Comparison of ENCODE assay signal across 15 mouse cellular contexts in genomic region chr15:40340269-40340668, GRCm38 (mm10).
"Had no signal": no experiment of that assay in that cellular context is flagged by ENCODE, and none has a peak within 500 bp of the region (broad histone marks: within the 10 kb centered on the region; RNA-seq: fewer than 3 reads in every experiment).

No protein-coding gene starts in this region.

- H3K27me3 ChIP-seq: neural tube, embryonic 13.5 days; neural tube, embryonic 15.5 days; stomach, embryonic 15.5 days had no signal

- H3K36me3 ChIP-seq: neural tube, embryonic 13.5 days; neural tube, embryonic 15.5 days; stomach, embryonic 15.5 days had no signal

- H3K9ac ChIP-seq: neural tube, embryonic 13.5 days; neural tube, embryonic 15.5 days; stomach, embryonic 15.5 days had no signal

- H3K4me2 ChIP-seq: neural tube, embryonic 13.5 days; neural tube, embryonic 15.5 days; stomach, embryonic 15.5 days had no signal

- H3K27ac ChIP-seq: neural tube, embryonic 13.5 days; neural tube, embryonic 15.5 days; stomach, embryonic 15.5 days; stomach, postnatal 0 days had no signal

- H3K4me1 ChIP-seq: neural tube, embryonic 13.5 days; neural tube, embryonic 15.5 days; stomach, embryonic 15.5 days had no signal

- H3K4me3 ChIP-seq: neural tube, embryonic 13.5 days; neural tube, embryonic 15.5 days; stomach, embryonic 15.5 days had no signal

- DNase-seq: retina, postnatal 1 day; right cerebral cortex, postnatal 14 days; right cerebral cortex, postnatal 25 days; right cerebral cortex, postnatal 4 days; spleen, adult 18-20 months; thymus, adult 18-20 months; thymus, adult 2 months; thymus, postnatal 14 days; thymus, postnatal 25 days; thymus, postnatal 36 days; thymus, postnatal 4 days had no signal

- H3K9me3 ChIP-seq: neural tube, embryonic 13.5 days; neural tube, embryonic 15.5 days; stomach, embryonic 15.5 days had no signal
